Mouse (Mus musculus) neutrophil, adult 5-6 weeks (primary cell): Measurements from ENCODE around the gene Agpat4. TPM values are rescaled to one million over a fixed set of nuclear protein-coding genes. Genes with fewer than 3 reads are reported as not detected.

ENCODE experiments used
- ATAC-seq: fragments of 151-379, 151-347 bp; 2 replicates; pipeline ENCODE4 v1.8.0; 2017; ENCODE audit warnings: mild to moderate bottlenecking, moderate TSS enrichment; ENCODE audit not compliant: insufficient number of reproducible peaks, poor library complexity, low FRiP score, severe bottlenecking; ENCODE audit errors: extremely low read depth
- total RNA-seq: library from RNA; stranded (forward); fragments of 200-1000 nt; gene quantifications from 2 replicates; pipeline ENCODE4 v1.2.3, GENCODE M21; 2017

Agpat4 gene
- total RNA-seq, 1 experiment from 2014 or later = 11.3 TPM

GRCm38 (mm10) chr17:12175626-12176025, 57.1 kb downstream of the Agpat4 start:
- no peak for ATAC-seq

GRCm38 (mm10) chr17:12179339-12179738, 60.8 kb downstream of the Agpat4 start:
- no peak for ATAC-seq

GRCm38 (mm10) chr17:12179766-12180165, 61.3 kb downstream of the Agpat4 start:
- ATAC-seq = no peak

DNA sequence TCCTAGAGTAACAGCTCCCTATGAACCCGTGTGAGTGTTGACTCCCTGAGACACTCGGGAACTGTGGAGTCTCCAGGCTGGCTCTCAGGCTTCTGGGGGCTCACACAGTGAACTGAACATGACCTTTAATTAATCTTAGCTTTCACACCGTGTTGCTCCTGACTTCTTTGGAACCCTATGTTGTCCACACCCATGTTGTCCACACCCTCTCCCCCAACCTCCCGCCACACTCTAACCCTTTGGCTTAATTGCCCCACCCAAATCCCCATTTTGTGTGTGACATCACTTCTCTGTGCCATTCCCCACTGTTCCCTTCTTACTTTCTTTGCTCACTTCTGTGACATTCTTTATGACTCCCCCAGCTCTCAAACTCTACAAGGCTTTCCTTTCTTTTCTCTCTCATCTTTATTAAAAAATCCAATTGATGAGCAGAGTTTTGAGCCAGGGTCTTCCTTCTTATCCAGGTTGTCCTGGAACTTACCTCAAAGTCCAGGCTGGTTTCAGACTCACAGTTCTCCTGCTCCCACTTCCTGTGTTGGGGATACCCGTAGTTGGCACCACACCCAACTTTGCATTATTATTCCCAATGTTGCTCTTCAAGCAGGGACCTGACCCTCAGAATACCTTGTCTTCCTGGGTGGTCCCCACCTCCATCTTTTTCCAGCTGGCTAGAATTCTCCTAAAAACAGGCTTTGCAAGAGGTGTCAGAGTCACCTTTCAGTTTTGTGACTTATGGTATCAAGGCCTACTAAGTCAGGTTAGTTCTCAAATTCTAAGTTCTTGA, 64.4 kb downstream of the Agpat4 start:
- no peak for ATAC-seq

GRCm38 (mm10) chr17:12184283-12184682, 65.8 kb downstream of the Agpat4 start:
- ATAC-seq = no peak

- no peak for ATAC-seq
Observed at GRCm38 (mm10) chr17:12185855-12186254, 67.4 kb downstream of the Agpat4 start.

GRCm38 (mm10) chr17:12186341-12186740, 67.8 kb downstream of the Agpat4 start:
- no peak for ATAC-seq

DNA sequence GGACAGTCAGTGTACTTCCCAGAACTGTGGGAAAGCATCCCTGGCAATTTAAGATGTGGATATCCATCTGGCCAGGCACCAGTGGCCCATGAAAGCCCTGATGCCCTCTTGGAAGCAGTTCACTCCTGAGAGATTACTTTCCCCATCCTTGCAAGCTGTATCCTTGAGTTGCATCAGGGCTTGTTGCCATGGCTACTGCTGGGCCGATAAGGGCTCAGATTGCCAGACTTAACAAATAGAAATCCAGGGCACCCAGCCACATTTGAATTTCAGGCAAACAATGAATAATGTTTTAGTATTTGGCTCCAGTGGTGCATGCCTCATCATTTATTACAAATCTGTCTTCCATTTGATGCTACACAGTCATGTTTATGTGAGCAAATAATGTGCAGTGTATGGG, 69.3 kb downstream of the Agpat4 start:
- ATAC-seq = no peak

DNA sequence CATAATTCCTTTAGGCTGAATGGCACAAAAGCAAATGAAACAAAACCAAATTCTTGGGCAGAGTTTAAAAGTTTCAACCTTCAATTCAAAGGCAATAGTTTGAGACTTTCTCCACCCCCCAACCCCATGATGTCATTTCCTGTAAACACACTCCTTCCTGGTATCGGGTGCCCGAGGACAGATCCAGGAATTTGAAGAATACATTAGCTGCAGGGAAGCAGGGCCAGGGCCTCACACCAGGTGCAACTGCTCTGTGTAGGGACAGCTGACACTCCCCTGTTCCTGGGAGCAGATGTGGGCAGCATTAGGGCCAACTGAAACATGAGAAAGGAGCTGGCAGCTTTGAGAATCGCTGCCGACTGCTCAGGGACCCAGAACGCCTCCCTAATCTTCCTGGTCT, 76.6 kb downstream of the Agpat4 start:
- ATAC-seq = no peak

DNA sequence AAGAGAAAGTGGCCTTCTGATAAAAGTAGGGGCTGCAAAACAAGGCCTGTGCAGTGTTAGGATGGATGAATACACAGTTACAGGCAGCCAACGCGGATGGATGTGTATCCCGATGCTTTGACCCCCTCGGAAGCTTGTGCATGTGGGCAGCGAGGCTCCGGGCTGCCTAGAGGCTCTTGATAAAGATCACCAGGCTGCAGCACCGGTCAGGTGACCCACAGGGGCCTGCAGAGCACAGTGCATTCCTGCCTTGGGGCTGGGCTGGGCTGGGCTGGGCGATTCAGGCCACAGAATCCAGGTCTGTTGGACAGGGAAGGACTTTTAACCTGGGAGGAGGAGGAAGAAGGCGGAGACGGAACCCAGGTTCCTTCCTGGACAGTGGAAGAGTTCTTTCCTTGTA, 77.1 kb downstream of the Agpat4 start:
- no peak for ATAC-seq

- no peak for ATAC-seq
Observed at GRCm38 (mm10) chr17:12199933-12200332, 81.4 kb downstream of the Agpat4 start.

DNA sequence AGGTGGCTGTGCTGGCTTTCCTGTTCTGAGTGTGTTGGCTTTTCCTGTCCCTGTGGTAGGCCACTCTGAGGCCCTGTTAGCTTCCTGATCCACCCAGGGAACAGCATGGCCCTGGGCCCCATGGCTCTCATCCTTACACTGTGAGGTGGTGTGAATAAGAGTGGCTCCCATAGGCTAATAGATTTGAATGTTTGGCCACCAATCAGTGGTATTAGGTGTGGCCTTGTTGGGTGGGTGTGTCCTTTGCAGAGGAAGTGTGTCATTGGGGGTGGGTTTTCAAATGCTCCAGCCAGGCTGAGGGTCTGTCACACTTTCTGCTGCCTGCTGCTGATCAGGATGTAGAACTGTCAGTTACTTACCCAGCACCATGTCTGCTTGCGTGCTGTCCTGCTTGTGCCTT, 82.6 kb downstream of the Agpat4 start:
- no peak for ATAC-seq

- no peak for ATAC-seq
Observed at GRCm38 (mm10) chr17:12203414-12203897, 85.0 kb downstream of the Agpat4 start.

DNA sequence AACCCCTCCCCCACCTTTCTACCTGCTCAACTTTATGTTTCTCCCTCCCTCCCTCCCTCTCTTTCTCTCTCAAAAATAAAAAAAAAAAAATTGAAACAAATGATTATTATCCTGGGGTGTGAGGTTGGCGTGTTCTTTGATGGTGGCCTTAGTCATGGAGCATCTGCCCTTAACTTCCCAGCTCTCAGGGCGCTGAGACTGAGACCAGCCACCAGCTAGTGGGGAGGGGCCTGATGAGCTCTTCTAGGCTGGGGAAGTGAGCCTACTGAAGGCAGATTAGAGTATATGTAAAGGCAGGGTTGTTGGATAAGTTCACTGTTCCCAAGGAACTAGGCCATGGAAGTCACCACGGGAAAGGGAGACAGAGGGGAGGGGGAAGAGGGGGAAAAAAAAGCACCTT, 85.7 kb downstream of the Agpat4 start:
- no peak for ATAC-seq

DNA sequence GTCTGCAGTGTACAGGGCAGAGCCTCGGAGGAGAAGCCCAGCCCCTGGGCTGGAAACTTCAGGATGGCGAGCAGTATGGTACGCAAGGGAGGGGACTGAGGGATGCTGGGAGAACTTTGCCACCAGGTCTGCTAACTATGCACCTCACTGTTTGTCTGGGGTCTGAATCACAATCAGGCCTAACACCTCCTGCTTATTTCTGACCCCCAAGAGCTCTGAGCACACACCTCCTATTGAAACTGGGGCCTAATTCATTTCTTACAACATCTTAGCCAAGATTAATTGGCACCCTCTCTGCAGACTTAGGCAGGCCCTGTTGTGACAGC, 86.1 kb downstream of the Agpat4 start:
- ATAC-seq = no peak

DNA sequence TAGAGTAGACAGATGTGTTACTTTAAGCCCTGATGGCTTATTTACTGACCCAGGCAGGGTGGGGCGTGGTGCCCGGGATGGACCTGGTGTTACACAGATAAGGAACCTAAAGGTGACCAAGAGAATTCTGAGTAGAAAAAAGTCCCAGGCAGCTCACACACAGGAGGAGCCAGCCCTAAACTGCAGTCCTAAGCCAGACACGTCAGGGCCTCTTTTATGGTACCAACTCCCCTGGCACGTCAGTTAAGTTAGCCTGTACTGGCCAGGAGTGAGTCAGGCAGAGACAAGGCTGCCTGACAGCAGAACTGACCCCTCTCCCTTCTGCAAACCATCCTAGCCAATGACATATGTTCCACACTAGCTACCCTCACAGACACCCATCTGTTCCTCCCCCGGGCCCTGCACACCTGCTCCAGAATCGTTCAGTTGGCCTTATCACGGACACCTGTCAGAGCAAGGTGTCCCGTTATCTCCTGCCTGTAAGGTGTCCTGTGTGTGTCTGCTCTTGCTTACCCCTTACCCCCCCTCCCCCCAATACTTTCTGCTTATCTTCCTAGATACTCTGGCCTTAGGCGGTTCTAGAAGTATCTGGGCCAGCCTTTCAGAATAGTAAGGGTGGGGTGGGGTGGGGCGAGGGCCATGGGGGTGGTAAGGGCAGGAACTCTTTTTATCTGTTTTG, 86.7 kb downstream of the Agpat4 start:
- ATAC-seq = no peak

- ATAC-seq = no peak
Observed at GRCm38 (mm10) chr17:12205694-12206075, 87.2 kb downstream of the Agpat4 start.

- ATAC-seq = no peak
Observed at GRCm38 (mm10) chr17:12206248-12206647, 87.7 kb downstream of the Agpat4 start.

GRCm38 (mm10) chr17:12207022-12207548, 88.6 kb downstream of the Agpat4 start:
- ATAC-seq = no peak

- no peak for ATAC-seq
Observed at GRCm38 (mm10) chr17:12209481-12209880, 91.0 kb downstream of the Agpat4 start.
